Mouse (Mus musculus) gastrocnemius, postnatal 14 days (tissue): ENCODE data around the gene Prpf31. TPM values are rescaled to one million over a fixed set of nuclear protein-coding genes. Genes with fewer than 3 reads are reported as not detected.

Source experiments
- DNase-seq: peaks from one replicate; pipeline ENCODE4 v3.0.0; 2021; ENCODE audit warnings: mixed read lengths
- intact Hi-C: fragments of 180-260 bp; cut with DNase I; formaldehyde crosslinking; loops from one replicate; pipeline ENCODE4 v1.15.1; 2025; ENCODE audit warnings: low total_unique reads
- microRNA-seq, 2 experiments: library from miRNA; unstranded; fragments of <30 nt; microRNA quantifications; one replicate each; pipeline ENCODE4 v1.2.0; 2021
- total RNA-seq, 2 experiments: library from RNA; stranded (reverse); gene quantifications; 2 replicates each; pipeline ENCODE4 v1.2.3; 2021

Prpf31 gene
- total RNA-seq, 2 experiments from 2014 or later = 24.7 to 27.4 TPM

- DNase-seq = no peak
- intact Hi-C loops = no loop called here
Observed at GRCm38 (mm10) chr7:3676371-3676770, 46.6 kb downstream of the Prpf31 start.

- DNase-seq = no peak
- intact Hi-C loops = no loop called here
Observed at GRCm38 (mm10) chr7:3677342-3677741, 47.6 kb downstream of the Prpf31 start, which contains the start of gene Tmc4. TSS of gene Tmc4 (minus strand) at chr7:3677553.

- intact Hi-C loops = no loop called here
- no peak for DNase-seq
Observed at GRCm38 (mm10) chr7:3683908-3684550, 54.2 kb downstream of the Prpf31 start.

GRCm38 (mm10) chr7:3684698-3685097 is 54.9 kb downstream of the Prpf31 start:
- DNase-seq = no peak
- intact Hi-C loops = no loop called here

GRCm38 (mm10) chr7:3685400-3686187 is 55.8 kb downstream of the Prpf31 start:
- no peak for DNase-seq
- intact Hi-C loops = no loop called here

GRCm38 (mm10) chr7:3691919-3692318 is 62.1 kb downstream of the Prpf31 start:
- no peak for DNase-seq
- intact Hi-C loops = no loop called here

Small RNA genes within 50 kb of the gene (microRNA-seq; reads per million reads assigned to microRNA genes)
- gene Gm25100 (0 reads per million in 2 experiments), gene Mir3572 (2.0 to 2.9 reads per million in 2 experiments)

Other genes starting within 250 kb of the Prpf31 start
- gene Cacng8, start 239.3 kb upstream of the Prpf31 start, total RNA-seq = not detected
- 10 to 100 TPM; 79.3 to 91.5 TPM for gene Cacng6, start 205.8 kb upstream of the Prpf31 start, total RNA-seq
- gene Tarm1, start 127.4 kb upstream of the Prpf31 start, total RNA-seq = under 1 TPM in 1 of 2 experiments, not detected in 1; 0.12 TPM
- under 1 TPM in 1 of 2 experiments, not detected in 1; 0.13 TPM for gene Oscar, start 13.8 kb upstream of the Prpf31 start, total RNA-seq
- gene Ndufa3, start 12.6 kb upstream of the Prpf31 start, total RNA-seq = 100 to 1,000 TPM; 731 to 849 TPM
- gene Tfpt, start 56 bp upstream of the Prpf31 start, total RNA-seq = 10 to 100 TPM; 11.5 to 14.6 TPM
- gene Cnot3, start 15.3 kb downstream of the Prpf31 start, total RNA-seq = 10 to 100 TPM; 18.0 to 22.3 TPM
- 1 to 10 TPM; 4.8 to 5.6 TPM for gene Leng1, start 35.9 kb downstream of the Prpf31 start, total RNA-seq
- gene Tmc4, start 47.6 kb downstream of the Prpf31 start, total RNA-seq = under 1 TPM; 0.64 to 0.84 TPM
- 10 to 100 TPM; 37.3 to 40.6 TPM for gene Tsen34, start 62.9 kb downstream of the Prpf31 start, total RNA-seq
- 10 to 100 TPM; 10.6 to 12.8 TPM for gene Mboat7, start 63.5 kb downstream of the Prpf31 start, total RNA-seq
- 100 to 1,000 TPM; 561 to 608 TPM for gene Rps9, start 74.0 kb downstream of the Prpf31 start, total RNA-seq
- gene Pirb, start 90.4 kb downstream of the Prpf31 start, total RNA-seq = 1 to 10 TPM; 1.0 to 1.3 TPM
- under 1 TPM in 1 of 2 experiments, not detected in 1; 0.10 TPM for gene Gm15448, start 195.7 kb downstream of the Prpf31 start, total RNA-seq
- gene Pira2, start 215.1 kb downstream of the Prpf31 start, total RNA-seq = under 1 TPM; 0.16 to 0.18 TPM